Comparison of ENCODE assay signal across 34 mouse cellular contexts in genomic region chr7:108121416-108121815, GRCm38 (mm10). TPM values are rescaled to one million over a fixed set of nuclear protein-coding genes. Genes with fewer than 3 reads are reported as not detected.
"Had no signal": no experiment of that assay in that cellular context is flagged by ENCODE, and none has a peak within 500 bp of the region (broad histone marks: within the 10 kb centered on the region; RNA-seq: fewer than 3 reads in every experiment).

No protein-coding gene starts in this region.

- H3K9me3 ChIP-seq: heart, embryonic 13.5 days; heart, embryonic 15.5 days; hindbrain, embryonic 12.5 days; intestine, embryonic 15.5 days; limb, embryonic 13.5 days; limb, embryonic 15.5 days; liver, embryonic 12.5 days had no signal

- DNase-seq: gastrocnemius, postnatal 14 days; gastrocnemius, postnatal 36 days; heart, adult 11 months; heart, adult 2 months; heart, postnatal 14 days; heart, postnatal 36 days; kidney, adult 18-20 months; kidney, adult 8-10 months; kidney, postnatal 10 days; kidney, postnatal 25 days; kidney, postnatal 4 days; layer of hippocampus, adult 9-11 months; layer of hippocampus, postnatal 36 days; left cerebral cortex, postnatal 4 days had no signal

- H3K4me1 ChIP-seq: heart, embryonic 13.5 days; heart, embryonic 15.5 days; hindbrain, embryonic 12.5 days; intestine, embryonic 15.5 days; limb, embryonic 13.5 days; limb, embryonic 15.5 days; liver, embryonic 12.5 days had no signal

- H3K4me3 ChIP-seq: heart, adult 2 months; heart, embryonic 13.5 days; heart, embryonic 15.5 days; hindbrain, embryonic 12.5 days; intestine, embryonic 15.5 days; limb, embryonic 13.5 days; limb, embryonic 15.5 days; liver, embryonic 12.5 days had no signal

- H3K27me3 ChIP-seq: heart, embryonic 13.5 days; heart, embryonic 15.5 days; hindbrain, embryonic 12.5 days; intestine, embryonic 15.5 days; limb, embryonic 13.5 days; limb, embryonic 15.5 days; liver, embryonic 12.5 days had no signal

- H3K36me3 ChIP-seq: heart, embryonic 13.5 days; heart, embryonic 15.5 days; hindbrain, embryonic 12.5 days; intestine, embryonic 15.5 days; limb, embryonic 13.5 days; limb, embryonic 15.5 days; liver, embryonic 12.5 days had no signal

- H3K27ac ChIP-seq: heart, adult 2 months; heart, embryonic 13.5 days; heart, embryonic 15.5 days; hindbrain, embryonic 12.5 days; hindbrain, embryonic 14.5 days; intestine, embryonic 15.5 days; limb, embryonic 13.5 days; limb, embryonic 15.5 days; liver, embryonic 12.5 days; liver, embryonic 14.5 days had no signal

RNA-seq across cellular contexts. Expression of gene Olfr484, which starts 5.8 kb away (rescaled TPM):
- polyA plus RNA-seq: gonadal fat pad, adult 2 months; heart, adult 2 months; heart, embryonic 11.5 days; heart, embryonic 13.5 days; heart, embryonic 15.5 days; heart, postnatal 0 days; hindbrain, embryonic 12.5 days; hindbrain, embryonic 14.5 days; hindbrain, embryonic 16.5 days; inflammation-experienced regulatory T-cells, adult 6 months; intestine, embryonic 15.5 days; intestine, postnatal 0 days; kidney, embryonic 14.5 days; kidney, embryonic 16.5 days; limb, embryonic 11.5 days; limb, embryonic 13.5 days; limb, embryonic 15.5 days; liver, adult 2 months; liver, embryonic 12.5 days; liver, embryonic 14.5 days; liver, embryonic 16.5 days had no signal

RNA-seq across cellular contexts. Expression of gene Olfr483, which starts 20.8 kb away (rescaled TPM):
- polyA plus RNA-seq: gonadal fat pad, adult 2 months; heart, adult 2 months; heart, embryonic 11.5 days; heart, embryonic 13.5 days; heart, embryonic 15.5 days; heart, postnatal 0 days; hindbrain, embryonic 12.5 days; hindbrain, embryonic 14.5 days; hindbrain, embryonic 16.5 days; inflammation-experienced regulatory T-cells, adult 6 months; intestine, embryonic 15.5 days; intestine, postnatal 0 days; kidney, embryonic 14.5 days; kidney, embryonic 16.5 days; limb, embryonic 11.5 days; limb, embryonic 13.5 days; limb, embryonic 15.5 days; liver, adult 2 months; liver, embryonic 12.5 days; liver, embryonic 14.5 days; liver, embryonic 16.5 days had no signal

RNA-seq across cellular contexts. Expression of gene Olfr482, which starts 24.0 kb away (rescaled TPM):
- polyA plus RNA-seq: gonadal fat pad, adult 2 months; heart, adult 2 months; heart, embryonic 11.5 days; heart, embryonic 13.5 days; heart, postnatal 0 days; hindbrain, embryonic 12.5 days; hindbrain, embryonic 14.5 days; intestine, embryonic 15.5 days; kidney, embryonic 14.5 days; limb, embryonic 13.5 days; limb, embryonic 15.5 days; liver, adult 2 months; liver, embryonic 16.5 days had no signal

RNA-seq across cellular contexts. Expression of gene Olfr485, which starts 38.3 kb away (rescaled TPM):
- polyA plus RNA-seq: gonadal fat pad, adult 2 months; heart, adult 2 months; heart, embryonic 11.5 days; heart, embryonic 13.5 days; heart, embryonic 15.5 days; heart, postnatal 0 days; hindbrain, embryonic 12.5 days; hindbrain, embryonic 14.5 days; hindbrain, embryonic 16.5 days; inflammation-experienced regulatory T-cells, adult 6 months; intestine, embryonic 15.5 days; intestine, postnatal 0 days; kidney, embryonic 14.5 days; kidney, embryonic 16.5 days; limb, embryonic 11.5 days; limb, embryonic 13.5 days; limb, embryonic 15.5 days; liver, adult 2 months; liver, embryonic 12.5 days; liver, embryonic 14.5 days; liver, embryonic 16.5 days had no signal

RNA-seq across cellular contexts. Expression of gene Olfr481, which starts 41.8 kb away (rescaled TPM):
- polyA plus RNA-seq: gonadal fat pad, adult 2 months; heart, adult 2 months; heart, embryonic 11.5 days; heart, embryonic 13.5 days; heart, embryonic 15.5 days; heart, postnatal 0 days; hindbrain, embryonic 12.5 days; hindbrain, embryonic 14.5 days; hindbrain, embryonic 16.5 days; intestine, embryonic 15.5 days; intestine, postnatal 0 days; kidney, embryonic 14.5 days; kidney, embryonic 16.5 days; limb, embryonic 11.5 days; limb, embryonic 13.5 days; limb, embryonic 15.5 days; liver, adult 2 months; liver, embryonic 12.5 days; liver, embryonic 14.5 days; liver, embryonic 16.5 days had no signal
